Mouse (Mus musculus) stomach, postnatal 0 days (tissue): ENCODE data around the gene Slc9a3r1. TPM values are rescaled to one million over a fixed set of nuclear protein-coding genes. Genes with fewer than 3 reads are reported as not detected.

Experiments
- ATAC-seq: fragments of 200-750 bp; cut with Nextera tagmentation; 2 replicates; pipeline ENCODE4 v1.8.0; 2017; ENCODE audit not compliant: low FRiP score, low TSS enrichment
- DNase-seq: peaks from one replicate; pipeline ENCODE4 v3.0.0-alpha.2; 2016; ENCODE audit warnings: low spot score
- H3K27ac ChIP-seq: fragments of 300-500 bp; sonication (generic); replicated peaks from 2 replicates; pipeline ENCODE4 v1.5.1; 2014; ENCODE audit warnings: mild to moderate bottlenecking, control low read depth
- H3K27me3 ChIP-seq: fragments of 300-500 bp; sonication (generic); 2 replicates; pipeline ENCODE4 v1.6.1; 2014; ENCODE audit warnings: low read length; ENCODE audit not compliant: control insufficient read depth, insufficient read depth
- H3K36me3 ChIP-seq: fragments of 300-500 bp; sonication (generic); 2 replicates; pipeline ENCODE4 v1.6.1; 2014; ENCODE audit warnings: low read length, mixed read lengths; ENCODE audit not compliant: control insufficient read depth, insufficient read depth
- H3K4me1 ChIP-seq: fragments of 300-500 bp; sonication (generic); replicated peaks from 2 replicates; pipeline ENCODE4 v1.6.1; 2014; ENCODE audit warnings: antibody characterized with exemption; ENCODE audit not compliant: control insufficient read depth, insufficient read depth
- H3K4me2 ChIP-seq: fragments of 300-500 bp; sonication (generic); replicated peaks from 2 replicates; pipeline ENCODE4 v1.6.1; 2014; ENCODE audit warnings: low read depth, mild to moderate bottlenecking, control low read depth, moderate library complexity
- H3K4me3 ChIP-seq: fragments of 300-500 bp; sonication (generic); 2 replicates; pipeline ENCODE4 v1.5.1; 2014; ENCODE audit warnings: low read depth, low read length, control low read depth
- H3K9ac ChIP-seq: fragments of 300-500 bp; sonication (generic); 2 replicates; pipeline ENCODE4 v1.6.1; 2014; ENCODE audit warnings: mild to moderate bottlenecking, low read length, control low read depth, mixed read lengths
- H3K9me3 ChIP-seq: fragments of 300-500 bp; sonication (generic); 2 replicates; pipeline ENCODE4 v1.6.1; 2016; ENCODE audit warnings: low read length; ENCODE audit not compliant: control insufficient read depth
- CTCF ChIP-seq: IDR thresholded peaks from 2 replicates; pipeline ENCODE4 v1.5.1; 2016; ENCODE audit warnings: antibody characterized with exemption, low read depth, mild to moderate bottlenecking, moderate library complexity
- EP300 ChIP-seq: optimal IDR thresholded peaks from 2 replicates; pipeline ENCODE3; 2016; ENCODE audit warnings: antibody characterized with exemption
- WGBS: fragments of 180-500 bp; shearing (Covaris S2); extraction: QIAGEN DNeasy Blood & Tissue Kit; methylation state at CpG from one replicate; pipeline ENCODE4 v1.1.7; 2014; 5-methylcytosine and 5-hydroxymethylcytosine counted together
- polyA plus RNA-seq: library from polyadenylated mRNA; unstranded; fragments of >200 nt; fragmentation: Nextera tagmentation; extraction: Ambion mirVana; gene quantifications from 2 replicates; pipeline ENCODE4 v1.2.1, GENCODE M21; 2015

Gene Slc9a3r1
- polyA plus RNA-seq = 104 and 109 TPM in 2 replicates

- DNase-seq (peak; percentile 99), ATAC-seq (peak; percentile 94)
- Histone ChIP-seq H3K36me3 (no peaks in the 10 kb centered on the region), H3K27me3 (no peaks in the 10 kb centered on the region), H3K4me3 (peak within 1 kb of the TSS; percentile 74), H3K27ac (peak within 1 kb of the TSS; percentile 87), H3K9ac (peak within 1 kb of the TSS; percentile 68), H3K4me1 (no peaks in the 10 kb centered on the region), H3K9me3 (no peaks in the 10 kb centered on the region), H3K4me2 (peak within 1 kb of the TSS; percentile 90)
- WGBS = under 1% methylated on average over 46 of the region's 47 CpGs
- no peak for TF ChIP-seq CTCF
- TF ChIP-seq EP300 = no peak
Measured at GRCm38 (mm10) chr11:115162832-115163480, at the start of gene Slc9a3r1. Gene Slc9a3r1, plus strand, starts transcription at chr11:115163341.

- no peaks in the 10 kb centered on the region for H3K4me1 ChIP-seq
- no peak overlapping the region for H3K9ac ChIP-seq
- no peaks in the 10 kb centered on the region for H3K36me3 ChIP-seq
- no peak for TF ChIP-seq EP300
- no peak for TF ChIP-seq CTCF
- H3K4me3 ChIP-seq = no peak overlapping the region
- no peak for DNase-seq
- H3K4me2 ChIP-seq = no peak overlapping the region
- no peak overlapping the region for H3K27ac ChIP-seq
- H3K9me3 ChIP-seq = no peaks in the 10 kb centered on the region
- no peak for ATAC-seq
- 70% methylated on average over 9 of the region's 9 CpGs for WGBS
- no peaks in the 10 kb centered on the region for H3K27me3 ChIP-seq
Measured at GRCm38 (mm10) chr11:115119409-115119808, 43.7 kb upstream of the Slc9a3r1 start.

- Histone ChIP-seq H3K4me2 (no peak overlapping the region), H3K4me3 (no peak overlapping the region), H3K4me1 (no peaks in the 10 kb centered on the region), H3K9ac (no peak overlapping the region), H3K9me3 (no peaks in the 10 kb centered on the region), H3K36me3 (no peaks in the 10 kb centered on the region), H3K27me3 (no peaks in the 10 kb centered on the region), H3K27ac (no peak overlapping the region)
- DNase-seq (no peak), ATAC-seq (no peak)
- TF ChIP-seq CTCF (no peak), EP300 (no peak)
- 64% methylated on average over 4 of the region's 4 CpGs for WGBS
Measured at GRCm38 (mm10) chr11:115128483-115128882, 34.7 kb upstream of the Slc9a3r1 start.

GRCm38 (mm10) chr11:115129508-115130126 lies 33.5 kb upstream of the Slc9a3r1 start:
- Histone ChIP-seq H3K36me3 (no peaks in the 10 kb centered on the region), H3K9me3 (no peaks in the 10 kb centered on the region), H3K4me1 (no peaks in the 10 kb centered on the region), H3K4me2 (no peak overlapping the region), H3K9ac (no peak overlapping the region), H3K27me3 (no peaks in the 10 kb centered on the region), H3K27ac (no peak overlapping the region), H3K4me3 (no peak overlapping the region)
- ATAC-seq (no peak), DNase-seq (no peak)
- TF ChIP-seq EP300 (no peak), CTCF (no peak)
- 84% methylated on average over 13 of the region's 13 CpGs for WGBS

- DNase-seq (no peak), ATAC-seq (no peak)
- no peaks in the 10 kb centered on the region for H3K36me3 ChIP-seq
- no peak overlapping the region for H3K4me2 ChIP-seq
- H3K27ac ChIP-seq = no peak overlapping the region
- TF ChIP-seq CTCF (no peak), EP300 (no peak)
- no peak overlapping the region for H3K4me3 ChIP-seq
- no peak overlapping the region for H3K9ac ChIP-seq
- no peaks in the 10 kb centered on the region for H3K4me1 ChIP-seq
- WGBS = 73% methylated on average over 8 of the region's 8 CpGs
- no peaks in the 10 kb centered on the region for H3K27me3 ChIP-seq
- no peaks in the 10 kb centered on the region for H3K9me3 ChIP-seq
Measured at GRCm38 (mm10) chr11:115131768-115132381, 31.3 kb upstream of the Slc9a3r1 start.

- ATAC-seq (no peak), DNase-seq (no peak)
- Histone ChIP-seq H3K4me2 (no peak within 1 kb of the TSS), H3K27me3 (no peaks in the 10 kb centered on the region), H3K36me3 (no peaks in the 10 kb centered on the region), H3K27ac (no peak within 1 kb of the TSS), H3K9ac (no peak within 1 kb of the TSS), H3K4me3 (no peak within 1 kb of the TSS), H3K4me1 (no peaks in the 10 kb centered on the region), H3K9me3 (no peaks in the 10 kb centered on the region)
- 71% methylated on average over 8 of the region's 8 CpGs for WGBS
- TF ChIP-seq CTCF (no peak), EP300 (no peak)
Measured at GRCm38 (mm10) chr11:115133800-115134199, 29.3 kb upstream of the Slc9a3r1 start, which contains the start of gene Cd300lf. Gene Cd300lf, minus strand, starts transcription at chr11:115133992.
